Mouse (Mus musculus) C3H10T1/2 (cell line): ENCODE data around the gene C1rb. TPM values are rescaled to one million over a fixed set of nuclear protein-coding genes. Genes with fewer than 3 reads are reported as not detected.

Experiments used
- polyA plus RNA-seq, 2 experiments: library from polyadenylated mRNA; unstranded; fragments of >200 nt; fragmentation: generic; extraction: Trizol; gene quantifications; one replicate each; pipeline ENCODE4 v1.2.1; 2012; ENCODE audit warnings: missing spikeins in 2 of 2

The C1rb gene
- polyA plus RNA-seq: 1 to 10 TPM in 1 of 2 experiments, under 1 TPM in 1; 0.37 to 8.7 TPM

GRCm38 (mm10) chr6:124570026-124570425, at the start of gene C1rb:
Gene C1rb, plus strand, starts transcription at chr6:124570294.

DNA sequence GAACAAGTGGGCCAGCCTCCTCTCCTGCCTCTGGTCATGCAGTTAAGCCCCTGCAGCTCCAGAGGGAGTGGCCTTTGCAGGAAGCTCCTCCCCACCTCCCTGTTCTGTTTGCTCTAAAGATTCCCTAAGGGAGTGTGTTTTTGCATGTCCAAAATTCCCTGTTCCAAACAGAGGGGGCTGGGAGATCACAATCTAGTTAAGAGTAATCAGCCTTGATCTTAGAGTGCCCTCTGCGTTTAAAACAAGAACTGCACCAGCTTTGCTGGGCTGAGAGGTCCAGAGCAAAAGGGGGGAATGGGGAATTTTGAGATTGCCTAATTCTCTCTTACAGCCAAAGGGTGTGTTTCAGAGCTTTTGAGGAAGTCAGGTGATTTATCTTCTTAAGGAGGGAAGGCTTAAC, 27.8 kb upstream of the C1rb start, which contains the start of gene C1s1:
Gene C1s1 (minus strand): TSS at position 76 of the 400 bp plus-strand sequence.

Other genes with a start within 250 kb of the C1rb start
- 10 to 100 TPM in 1 of 2 experiments, 1 to 10 TPM in 1; 7.1 to 29.4 TPM for gene Pex5, start 155.2 kb upstream of the C1rb start, polyA plus RNA-seq
- gene Clstn3, start 105.5 kb upstream of the C1rb start, polyA plus RNA-seq: 1 to 10 TPM in 1 of 2 experiments, under 1 TPM in 1; 0.16 to 1.6 TPM
- gene C1rl, start 77.2 kb upstream of the C1rb start, polyA plus RNA-seq: 10 to 100 TPM in 1 of 2 experiments, 1 to 10 TPM in 1; 2.7 to 20.5 TPM
- gene C1ra, start 57.9 kb upstream of the C1rb start, polyA plus RNA-seq: 100 to 1,000 TPM in 1 of 2 experiments, 1 to 10 TPM in 1; 1.3 to 102 TPM
- 100 to 1,000 TPM in 1 of 2 experiments, under 1 TPM in 1; 0.30 to 110 TPM for gene C1s1, start 27.9 kb upstream of the C1rb start, polyA plus RNA-seq
- 1 to 10 TPM in 1 of 2 experiments, under 1 TPM in 1; 0.02 to 9.9 TPM for gene C1s2, start 65.8 kb downstream of the C1rb start, polyA plus RNA-seq
- 10 to 100 TPM; 15.8 to 44.1 TPM for gene Lpcat3, start 92.7 kb downstream of the C1rb start, polyA plus RNA-seq
- 100 to 1,000 TPM in 1 of 2 experiments, 10 to 100 TPM in 1; 89.9 to 126 TPM for gene Emg1, start 141.9 kb downstream of the C1rb start, polyA plus RNA-seq
- 100 to 1,000 TPM; 220 to 503 TPM for gene Phb2, start 142.0 kb downstream of the C1rb start, polyA plus RNA-seq
- 1 to 10 TPM; 2.3 to 5.1 TPM for gene Ptpn6, start 168.4 kb downstream of the C1rb start, polyA plus RNA-seq
- gene Grcc10, start 171.1 kb downstream of the C1rb start, polyA plus RNA-seq: 100 to 1,000 TPM; 306 to 579 TPM
- gene Gm45234, start 185.7 kb downstream of the C1rb start, polyA plus RNA-seq: under 1 TPM; 0.01 to 0.13 TPM
- gene Atn1, start 186.2 kb downstream of the C1rb start, polyA plus RNA-seq: 10 to 100 TPM; 23.4 to 84.9 TPM
- 10 to 100 TPM in 1 of 2 experiments, 1 to 10 TPM in 1; 1.9 to 14.4 TPM for gene Eno2, start 199.4 kb downstream of the C1rb start, polyA plus RNA-seq
- gene Lrrc23, start 209.4 kb downstream of the C1rb start, polyA plus RNA-seq: under 1 TPM; 0.04 to 0.31 TPM
- gene Spsb2, start 238.4 kb downstream of the C1rb start, polyA plus RNA-seq: 10 to 100 TPM; 25.7 to 50.6 TPM
- gene Tpi1, start 244.0 kb downstream of the C1rb start, polyA plus RNA-seq: 100 to 1,000 TPM; 586 to 773 TPM